Mouse (Mus musculus): ENCODE data around the gene AI661453.

GRCm38 (mm10) chr17:47461688-47462087 is 25.3 kb downstream of the AI661453 start:
- no peak for TF ChIP-seq E2F4 (IDR thresholded peaks at IDR 0.05; ENCODE audit: borderline replicate concordance, low read depth, low read length)
- no peak for TF ChIP-seq MAFK (IDR thresholded peaks at IDR 0.05; ENCODE audit: borderline replicate concordance, low read depth, low read length)
- TF ChIP-seq RAD21 (IDR thresholded peaks at IDR 0.05; ENCODE audit: low read depth, low read length), result no peak
